Mouse (Mus musculus) E14TG2a.4 (cell line): ENCODE measurements around the gene Apoa4.

Experiments
- H3K27me3 ChIP-seq: 2 replicates; pipeline ENCODE4 v1.6.1; 2014; ENCODE audit warnings: low read length, control low read depth; ENCODE audit not compliant: insufficient read depth
- H3K36me3 ChIP-seq: 2 replicates; pipeline ENCODE4 v1.6.1; 2014; ENCODE audit warnings: low read length, control low read depth; ENCODE audit not compliant: insufficient read depth
- H3K4me1 ChIP-seq: replicated peaks from 2 replicates; pipeline ENCODE4 v1.6.1; 2014; ENCODE audit warnings: low read depth, low read length, control low read depth
- H3K4me3 ChIP-seq: replicated peaks from 2 replicates; pipeline ENCODE4 v1.5.1; 2014; ENCODE audit warnings: mild to moderate bottlenecking, low read length
- H3K9me3 ChIP-seq: 2 replicates; pipeline ENCODE4 v1.6.1; 2014; ENCODE audit warnings: low read length, control low read depth
- CTCF ChIP-seq: conservative IDR thresholded peaks from 2 replicates; pipeline ENCODE4 v1.5.1; 2014; ENCODE audit warnings: low read length
- NANOG ChIP-seq: IDR thresholded peaks from 2 replicates; pipeline ENCODE4 v1.6.1; 2014; ENCODE audit warnings: borderline replicate concordance, low read length, mixed read lengths
- POU5F1 ChIP-seq: IDR thresholded peaks from 2 replicates; pipeline ENCODE4 v1.6.1; 2014; ENCODE audit warnings: low read length, borderline replicate concordance

Gene Apoa4

DNA sequence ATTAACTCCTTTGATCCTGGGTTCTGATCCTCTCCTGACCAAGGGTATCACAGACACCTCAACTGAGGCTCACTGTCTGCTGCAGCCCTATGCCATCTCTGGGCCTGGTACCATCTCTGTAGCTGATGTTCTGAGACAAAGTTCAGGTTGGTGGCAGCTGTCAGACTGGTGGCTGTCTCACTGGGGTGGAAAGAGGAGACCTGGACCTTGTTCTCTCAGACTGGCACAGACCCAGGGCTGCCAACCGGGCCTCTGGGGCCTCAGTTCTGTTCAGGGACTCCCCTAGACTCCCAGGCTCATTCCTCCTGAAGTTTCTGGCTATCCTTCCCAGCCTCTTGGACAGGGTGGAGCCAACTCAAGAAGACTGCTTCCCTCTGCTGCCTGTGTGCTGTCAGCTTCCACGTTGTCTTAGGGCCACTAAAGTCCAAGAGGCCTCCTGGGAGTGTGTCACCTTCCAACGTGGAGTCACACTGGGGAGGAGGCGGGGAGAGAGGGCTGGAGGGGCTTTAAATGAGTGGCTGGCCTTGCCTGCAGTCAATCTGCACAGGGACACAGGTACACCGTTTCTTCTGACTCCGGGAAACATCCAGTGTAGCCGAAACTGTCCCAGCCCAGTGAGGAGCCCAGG lies at the start of gene Apoa4:
TSS of gene Apoa4 (plus strand) at position 171 of the 628 bp plus-strand sequence.
- H3K27me3 ChIP-seq = peaks cover 13% of the 10 kb centered on the region; the same call in 1 of the 2 replicates
- TF ChIP-seq NANOG (no peak), CTCF (no peak), POU5F1 (no peak)
- H3K9me3 ChIP-seq = no peaks in the 10 kb centered on the region
- H3K36me3 ChIP-seq = no peaks in the 10 kb centered on the region
- H3K4me1 ChIP-seq = peaks cover 16% of the 10 kb centered on the region; the same call in 1 of the 2 replicates
- H3K4me3 ChIP-seq = no peak within 1 kb of the TSS

GRCm38 (mm10) chr9:46191234-46191633 lies 49.3 kb upstream of the Apoa4 start:
- Histone ChIP-seq H3K4me1 (0 out of 2 replicates have a peak, but pooled peaks cover 5% of the 10 kb centered on the region), H3K9me3 (no peaks in the 10 kb centered on the region), H3K36me3 (peaks cover 25% of the 10 kb centered on the region), H3K27me3 (no peaks in the 10 kb centered on the region), H3K4me3 (no peak overlapping the region)
- TF ChIP-seq NANOG (no peak), CTCF (no peak), POU5F1 (no peak)

DNA sequence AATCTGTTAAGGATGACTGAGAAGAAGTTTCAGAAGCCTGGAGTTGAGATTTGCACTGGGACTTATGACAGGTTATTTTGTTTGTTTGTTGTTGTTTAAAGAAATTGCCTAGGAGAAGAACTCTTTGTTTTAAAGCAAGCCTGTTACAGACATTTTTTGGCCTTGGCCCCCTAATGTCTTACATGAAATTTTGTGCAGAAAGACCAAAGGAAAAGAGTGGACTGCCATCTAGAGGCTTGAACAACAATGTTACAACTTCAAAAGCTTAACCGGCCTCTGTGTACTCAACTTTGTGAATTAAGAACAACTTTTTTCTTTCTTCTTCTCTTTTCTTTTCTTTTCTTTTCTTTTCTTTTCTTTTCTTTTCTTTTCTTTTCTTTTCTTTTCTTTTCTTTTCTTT lies 48.9 kb upstream of the Apoa4 start:
- TF ChIP-seq CTCF = 0 out of 2 replicates have a peak, but pooled peaks have one; percentile 8
- TF ChIP-seq NANOG = no peak
- TF ChIP-seq POU5F1 = no peak
- Histone ChIP-seq H3K27me3 (no peaks in the 10 kb centered on the region), H3K36me3 (peaks cover 29% of the 10 kb centered on the region), H3K4me3 (no peak overlapping the region), H3K9me3 (no peaks in the 10 kb centered on the region), H3K4me1 (0 out of 2 replicates have a peak, but pooled peaks cover 5% of the 10 kb centered on the region)

GRCm38 (mm10) chr9:46192642-46193041 lies 47.9 kb upstream of the Apoa4 start:
- no peak overlapping the region for H3K4me3 ChIP-seq
- TF ChIP-seq NANOG (no peak), CTCF (no peak), POU5F1 (no peak)
- peaks cover 39% of the 10 kb centered on the region for H3K36me3 ChIP-seq
- H3K27me3 ChIP-seq = no peaks in the 10 kb centered on the region
- H3K9me3 ChIP-seq = no peaks in the 10 kb centered on the region
- 0 out of 2 replicates have a peak, but pooled peaks cover 5% of the 10 kb centered on the region for H3K4me1 ChIP-seq

DNA sequence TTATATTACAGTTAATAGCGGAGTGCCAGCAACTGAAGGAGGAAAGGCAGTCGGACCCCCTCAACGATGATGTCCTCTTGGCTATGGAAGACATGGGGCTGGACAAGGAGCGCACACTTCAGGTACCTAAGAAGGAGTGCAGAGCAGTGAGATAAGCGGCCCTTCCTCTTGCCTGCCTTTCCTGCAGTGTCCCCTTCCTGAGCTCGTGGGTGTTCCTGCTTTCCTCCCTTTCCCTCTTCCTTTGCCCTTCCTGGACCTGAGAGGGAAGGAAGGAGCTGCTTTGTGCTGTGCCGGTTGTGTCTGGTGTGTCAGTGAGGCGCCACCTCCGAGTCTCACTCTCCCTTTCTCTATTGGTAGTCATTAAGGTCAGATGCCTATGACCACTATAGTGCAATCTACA lies 45.7 kb upstream of the Apoa4 start:
- Histone ChIP-seq H3K9me3 (no peaks in the 10 kb centered on the region), H3K36me3 (peaks cover 59% of the 10 kb centered on the region), H3K27me3 (no peaks in the 10 kb centered on the region), H3K4me3 (no peak overlapping the region), H3K4me1 (0 out of 2 replicates have a peak, but pooled peaks cover 5% of the 10 kb centered on the region)
- TF ChIP-seq CTCF (no peak), POU5F1 (no peak), NANOG (no peak)

DNA sequence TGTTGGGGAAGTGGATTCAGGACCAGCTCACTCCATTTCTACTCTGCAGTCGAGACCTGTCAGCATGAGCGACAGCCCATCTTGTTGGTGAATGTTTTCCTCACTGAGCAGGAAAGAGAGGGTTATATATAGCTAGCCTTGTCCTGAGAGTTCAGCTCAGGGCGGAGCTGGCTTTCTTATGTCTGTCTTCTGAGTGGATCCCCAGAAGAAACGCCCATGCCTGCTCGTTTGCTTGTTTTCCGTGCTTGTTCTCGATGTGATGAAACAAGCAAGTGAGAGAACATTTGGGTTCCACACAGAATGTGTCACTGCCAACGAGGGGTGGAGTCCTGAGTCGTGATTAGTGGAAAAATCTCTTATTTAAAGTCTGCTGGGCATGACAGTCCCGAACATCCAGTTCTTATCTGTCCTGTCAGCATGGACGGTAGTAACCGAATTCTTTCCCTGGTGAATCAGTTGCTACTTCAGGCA lies 43.8 kb upstream of the Apoa4 start:
- no peaks in the 10 kb centered on the region for H3K27me3 ChIP-seq
- H3K9me3 ChIP-seq = no peaks in the 10 kb centered on the region
- H3K4me1 ChIP-seq = 0 out of 2 replicates have a peak, but pooled peaks cover 5% of the 10 kb centered on the region
- H3K4me3 ChIP-seq = no peak overlapping the region
- H3K36me3 ChIP-seq = peaks cover 74% of the 10 kb centered on the region
- no peak for TF ChIP-seq POU5F1
- TF ChIP-seq CTCF = no peak
- TF ChIP-seq NANOG = no peak

DNA sequence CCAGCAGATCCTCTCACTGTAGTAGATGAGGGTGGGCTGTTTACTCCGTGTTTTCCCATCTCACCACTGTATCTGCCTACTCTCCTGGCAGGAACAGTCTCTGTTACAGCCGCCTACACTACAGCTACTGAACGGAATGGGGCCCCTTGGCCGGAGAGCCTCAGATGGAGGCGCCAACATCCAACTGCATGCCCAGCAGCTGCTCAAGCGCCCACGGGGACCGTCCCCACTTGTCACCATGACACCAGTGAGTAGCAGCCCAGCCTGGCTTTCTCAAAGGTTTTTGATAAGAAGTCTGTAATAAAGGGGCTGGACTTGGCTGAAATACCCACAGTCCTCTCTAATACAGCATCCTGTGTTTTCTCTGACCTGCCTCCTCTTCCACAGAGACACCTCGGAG lies 42.0 kb upstream of the Apoa4 start:
- no peak overlapping the region for H3K4me3 ChIP-seq
- no peaks in the 10 kb centered on the region for H3K27me3 ChIP-seq
- no peak for TF ChIP-seq POU5F1
- no peak for TF ChIP-seq NANOG
- TF ChIP-seq CTCF = no peak
- H3K9me3 ChIP-seq = no peaks in the 10 kb centered on the region
- H3K36me3 ChIP-seq = peaks cover 88% of the 10 kb centered on the region
- H3K4me1 ChIP-seq = 0 out of 2 replicates have a peak, but pooled peaks cover 5% of the 10 kb centered on the region

DNA sequence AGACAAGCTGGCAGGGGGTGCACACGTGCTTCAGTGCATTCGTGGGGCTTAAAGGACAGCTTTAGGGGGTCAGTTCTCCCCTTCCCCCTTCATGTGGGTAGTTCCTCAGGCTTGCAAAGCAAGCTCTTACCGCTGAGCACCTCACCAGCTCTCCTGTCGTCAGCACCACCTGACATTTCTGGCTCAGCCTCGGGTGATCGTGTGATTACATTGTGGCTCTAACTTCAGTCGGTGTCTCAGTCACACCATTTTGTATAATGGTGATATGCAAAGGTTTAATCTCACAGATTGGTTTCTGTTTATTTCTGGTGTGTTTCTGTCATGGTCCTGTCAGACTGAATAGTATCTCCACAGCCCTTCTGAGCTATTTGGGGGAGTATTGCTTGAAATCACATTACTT lies 41.6 kb upstream of the Apoa4 start:
- H3K4me1 ChIP-seq = 0 out of 2 replicates have a peak, but pooled peaks cover 5% of the 10 kb centered on the region
- peaks cover 88% of the 10 kb centered on the region for H3K36me3 ChIP-seq
- no peaks in the 10 kb centered on the region for H3K27me3 ChIP-seq
- H3K9me3 ChIP-seq = no peaks in the 10 kb centered on the region
- H3K4me3 ChIP-seq = no peak overlapping the region
- TF ChIP-seq POU5F1 (no peak), NANOG (no peak)

- H3K36me3 ChIP-seq = peaks cover 88% of the 10 kb centered on the region
- 0 out of 2 replicates have a peak, but pooled peaks cover 5% of the 10 kb centered on the region for H3K4me1 ChIP-seq
- H3K4me3 ChIP-seq = no peak overlapping the region
- no peaks in the 10 kb centered on the region for H3K27me3 ChIP-seq
- H3K9me3 ChIP-seq = no peaks in the 10 kb centered on the region
- TF ChIP-seq NANOG = no peak
- no peak for TF ChIP-seq POU5F1
- no peak for TF ChIP-seq CTCF
These were observed 40.9 kb upstream of the Apoa4 start for GRCm38 (mm10) chr9:46199609-46200008.
